Mouse (Mus musculus): Measurements from ENCODE around the gene Map4k1. TPM values are rescaled to one million over a fixed set of nuclear protein-coding genes. Genes with fewer than 3 reads are reported as not detected.

Gene Map4k1
- polyA plus RNA-seq, 1 experiment = 0.63 TPM

GRCm38 (mm10) chr7:28983141-28983564, 1.3 kb downstream of the Map4k1 start:
- peaks cover 3% of the 10 kb centered on the region; the same call in 1 of the 2 replicates for H3K4me1 ChIP-seq (ENCODE audit: control insufficient read depth, insufficient read depth, insufficient read length, low read length)
- H3K4me3 ChIP-seq (ENCODE audit: insufficient read depth, low read depth, low read length) = peak overlapping the region; percentile 20; the same call in 1 of the 2 replicates
- no peak overlapping the region for H3K27ac ChIP-seq (replicated peaks; ENCODE audit: low read depth, low read length)

- Histone ChIP-seq H3K4me3 (ENCODE audit: insufficient read depth, low read depth, low read length) (no peak overlapping the region), H3K27ac (replicated peaks; ENCODE audit: low read depth, low read length) (no peak overlapping the region), H3K4me1 (ENCODE audit: control insufficient read depth, insufficient read depth, insufficient read length, low read length) (peaks cover 3% of the 10 kb centered on the region; the same call in 1 of the 2 replicates)
These were observed 2.0 kb downstream of the Map4k1 start for GRCm38 (mm10) chr7:28983849-28984248.

GRCm38 (mm10) chr7:28984452-28984851, 2.6 kb downstream of the Map4k1 start:
- Histone ChIP-seq H3K4me3 (ENCODE audit: insufficient read depth, low read depth, low read length) (no peak overlapping the region), H3K4me1 (ENCODE audit: control insufficient read depth, insufficient read depth, insufficient read length, low read length) (peaks cover 3% of the 10 kb centered on the region; the same call in 1 of the 2 replicates), H3K27ac (replicated peaks; ENCODE audit: low read depth, low read length) (no peak overlapping the region)

- Histone ChIP-seq H3K4me3 (ENCODE audit: insufficient read depth, low read depth, low read length) (no peak overlapping the region), H3K27ac (replicated peaks; ENCODE audit: low read depth, low read length) (no peak overlapping the region), H3K4me1 (ENCODE audit: control insufficient read depth, insufficient read depth, insufficient read length, low read length) (peaks cover 3% of the 10 kb centered on the region; the same call in 1 of the 2 replicates)
These were observed 3.4 kb downstream of the Map4k1 start for GRCm38 (mm10) chr7:28985207-28985606.

GRCm38 (mm10) chr7:28990766-28991273, 9.0 kb downstream of the Map4k1 start:
- Histone ChIP-seq H3K4me1 (ENCODE audit: control insufficient read depth, insufficient read depth, insufficient read length, low read length) (no peaks in the 10 kb centered on the region), H3K27ac (replicated peaks; ENCODE audit: low read depth, low read length) (no peak overlapping the region), H3K4me3 (ENCODE audit: insufficient read depth, low read depth, low read length) (no peak overlapping the region)

- Histone ChIP-seq H3K4me3 (ENCODE audit: insufficient read depth, low read depth, low read length) (no peak overlapping the region), H3K27ac (replicated peaks; ENCODE audit: low read depth, low read length) (no peak overlapping the region), H3K4me1 (ENCODE audit: control insufficient read depth, insufficient read depth, insufficient read length, low read length) (no peaks in the 10 kb centered on the region)
These were observed 9.8 kb downstream of the Map4k1 start for GRCm38 (mm10) chr7:28991616-28992015.

- H3K27ac ChIP-seq (replicated peaks; ENCODE audit: low read depth, low read length) = no peak overlapping the region
- H3K4me3 ChIP-seq (ENCODE audit: insufficient read depth, low read depth, low read length) = no peak overlapping the region
- no peaks in the 10 kb centered on the region for H3K4me1 ChIP-seq (ENCODE audit: control insufficient read depth, insufficient read depth, insufficient read length, low read length)
These were observed 11.1 kb downstream of the Map4k1 start for GRCm38 (mm10) chr7:28992997-28993396.

- Histone ChIP-seq H3K4me3 (ENCODE audit: insufficient read depth, low read depth, low read length) (no peak overlapping the region), H3K27ac (replicated peaks; ENCODE audit: low read depth, low read length) (no peak overlapping the region), H3K4me1 (ENCODE audit: control insufficient read depth, insufficient read depth, insufficient read length, low read length) (no peaks in the 10 kb centered on the region)
These were observed 11.6 kb downstream of the Map4k1 start for GRCm38 (mm10) chr7:28993402-28993801.

GRCm38 (mm10) chr7:29000651-29001605, 19.1 kb downstream of the Map4k1 start:
- H3K4me3 ChIP-seq (ENCODE audit: insufficient read depth, low read depth, low read length) = peak overlapping the region; percentile 36
- no peaks in the 10 kb centered on the region; the same call in 1 of the 2 replicates for H3K4me1 ChIP-seq (ENCODE audit: control insufficient read depth, insufficient read depth, insufficient read length, low read length)
- H3K27ac ChIP-seq (replicated peaks; ENCODE audit: low read depth, low read length) = no peak overlapping the region

GRCm38 (mm10) chr7:29007224-29008101, 25.6 kb downstream of the Map4k1 start:
- Histone ChIP-seq H3K4me1 (ENCODE audit: control insufficient read depth, insufficient read depth, insufficient read length, low read length) (no peaks in the 10 kb centered on the region), H3K4me3 (ENCODE audit: insufficient read depth, low read depth, low read length) (no peak overlapping the region), H3K27ac (replicated peaks; ENCODE audit: low read depth, low read length) (peak overlapping the region; percentile 43)

GRCm38 (mm10) chr7:29008171-29008570, 26.3 kb downstream of the Map4k1 start:
- H3K27ac ChIP-seq (replicated peaks; ENCODE audit: low read depth, low read length) = no peak overlapping the region; the same call in 1 of the 2 replicates
- no peak overlapping the region for H3K4me3 ChIP-seq (ENCODE audit: insufficient read depth, low read depth, low read length)
- H3K4me1 ChIP-seq (ENCODE audit: control insufficient read depth, insufficient read depth, insufficient read length, low read length) = no peaks in the 10 kb centered on the region

- no peaks in the 10 kb centered on the region for H3K4me1 ChIP-seq (ENCODE audit: control insufficient read depth, insufficient read depth, insufficient read length, low read length)
- no peak overlapping the region; the same call in 1 of the 2 replicates for H3K27ac ChIP-seq (replicated peaks; ENCODE audit: low read depth, low read length)
- H3K4me3 ChIP-seq (ENCODE audit: insufficient read depth, low read depth, low read length) = no peak overlapping the region
These were observed 26.9 kb downstream of the Map4k1 start for GRCm38 (mm10) chr7:29008714-29009113.

GRCm38 (mm10) chr7:29014984-29015383, 33.1 kb downstream of the Map4k1 start:
- Histone ChIP-seq H3K4me3 (ENCODE audit: insufficient read depth, low read depth, low read length) (no peak overlapping the region), H3K4me1 (ENCODE audit: control insufficient read depth, insufficient read depth, insufficient read length, low read length) (no peaks in the 10 kb centered on the region), H3K27ac (replicated peaks; ENCODE audit: low read depth, low read length) (no peak overlapping the region)

GRCm38 (mm10) chr7:29016440-29016839, 34.6 kb downstream of the Map4k1 start:
- Histone ChIP-seq H3K4me3 (ENCODE audit: insufficient read depth, low read depth, low read length) (no peak overlapping the region), H3K27ac (replicated peaks; ENCODE audit: low read depth, low read length) (no peak overlapping the region), H3K4me1 (ENCODE audit: control insufficient read depth, insufficient read depth, insufficient read length, low read length) (no peaks in the 10 kb centered on the region)

- Histone ChIP-seq H3K27ac (replicated peaks; ENCODE audit: low read depth, low read length) (no peak overlapping the region), H3K4me1 (ENCODE audit: control insufficient read depth, insufficient read depth, insufficient read length, low read length) (no peaks in the 10 kb centered on the region), H3K4me3 (ENCODE audit: insufficient read depth, low read depth, low read length) (no peak overlapping the region)
These were observed 35.4 kb downstream of the Map4k1 start for GRCm38 (mm10) chr7:29017222-29017621.

All from brown adipose tissue, adult 24 weeks (tissue).